Mouse (Mus musculus): ENCODE results near the gene Ccl6.
A peak's percentile ranks its signal among the peaks of the same experiment; 100 is the strongest.

Gene Ccl6

GRCm38 (mm10) chr11:83592853-83593252 is at the start of gene Ccl6:
TSS of gene Ccl6 (minus strand) at chr11:83593087.
- no peak for DNase-seq (ENCODE audit: low spot score in 2 of 2)

GRCm38 (mm10) chr11:83641216-83641615 is 48.3 kb upstream of the Ccl6 start:
- no peak for DNase-seq (ENCODE audit: low spot score in 2 of 2)

DNA sequence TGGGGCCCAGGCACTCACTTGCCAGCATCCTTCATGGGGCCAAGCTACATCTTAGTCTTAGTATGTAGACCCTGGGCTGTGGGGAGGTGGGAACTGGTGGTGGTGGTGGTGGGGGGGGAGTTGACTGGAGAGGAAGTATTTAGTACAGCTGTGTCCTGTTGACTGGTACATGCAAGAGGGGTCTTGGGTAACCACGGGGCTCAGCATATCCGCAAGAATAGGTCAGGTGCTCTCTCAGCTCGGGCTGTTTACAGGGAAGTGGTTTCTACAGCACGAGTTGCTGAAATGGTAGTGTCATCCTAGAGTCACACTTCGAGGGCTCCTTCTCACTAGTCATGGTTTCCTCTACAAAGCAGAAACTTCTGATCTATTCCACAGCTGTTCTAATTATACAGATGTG is 47.3 kb upstream of the Ccl6 start:
- DNase-seq (ENCODE audit: low spot score in 2 of 2): peak in 1 of 2 experiments; percentile 32

DNA sequence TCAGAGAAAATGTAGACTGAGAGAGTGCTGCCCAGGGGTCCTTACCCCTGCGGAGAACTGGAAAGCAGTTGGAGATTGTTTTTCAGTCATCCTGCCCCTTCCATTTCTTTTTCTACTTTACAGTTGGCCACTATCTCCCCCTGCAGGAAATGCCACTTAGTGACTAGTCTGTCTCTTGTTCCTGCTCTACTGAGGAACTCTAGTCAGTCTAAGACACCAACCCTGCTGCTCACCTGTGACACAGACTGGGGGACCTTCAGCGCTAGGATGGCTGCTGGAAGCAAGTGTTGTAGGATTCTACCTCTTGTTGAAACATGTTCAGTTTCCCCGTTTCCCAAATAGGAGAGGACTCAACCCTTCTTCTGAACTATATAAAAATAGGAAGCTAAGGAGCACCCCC is 46.6 kb upstream of the Ccl6 start:
- DNase-seq (ENCODE audit: low spot score in 2 of 2): no peak

- DNase-seq (ENCODE audit: low spot score in 2 of 2): no peak
These were observed 46.0 kb upstream of the Ccl6 start for GRCm38 (mm10) chr11:83638934-83639333.

GRCm38 (mm10) chr11:83636742-83637235 is 43.9 kb upstream of the Ccl6 start:
- no peak for DNase-seq (ENCODE audit: low spot score in 2 of 2)

GRCm38 (mm10) chr11:83634898-83635297 is 42.0 kb upstream of the Ccl6 start:
- DNase-seq (ENCODE audit: low spot score in 2 of 2): no peak

- no peak for DNase-seq (ENCODE audit: low spot score in 2 of 2)
These were observed 41.5 kb upstream of the Ccl6 start for GRCm38 (mm10) chr11:83634425-83634824.

DNA sequence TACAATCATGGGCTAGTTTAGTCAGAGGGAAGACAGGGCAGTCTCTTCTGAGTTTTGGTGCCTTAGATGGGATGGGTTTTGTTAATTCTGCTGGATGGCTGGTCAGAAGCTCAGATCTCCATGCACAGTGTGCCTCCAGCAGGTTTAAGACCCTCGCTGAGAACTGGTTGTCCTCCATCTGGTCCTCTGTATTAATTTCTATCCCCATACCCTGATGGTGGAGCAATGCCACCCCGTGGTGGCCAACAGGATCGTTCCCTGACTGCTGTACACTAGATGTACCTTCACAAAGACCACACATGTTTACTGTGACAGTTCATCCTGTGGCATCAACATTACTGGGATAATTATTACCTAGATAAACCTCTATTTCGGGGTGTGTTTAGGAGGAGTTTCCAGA is 39.9 kb upstream of the Ccl6 start:
- no peak for DNase-seq (ENCODE audit: low spot score in 2 of 2)

DNA sequence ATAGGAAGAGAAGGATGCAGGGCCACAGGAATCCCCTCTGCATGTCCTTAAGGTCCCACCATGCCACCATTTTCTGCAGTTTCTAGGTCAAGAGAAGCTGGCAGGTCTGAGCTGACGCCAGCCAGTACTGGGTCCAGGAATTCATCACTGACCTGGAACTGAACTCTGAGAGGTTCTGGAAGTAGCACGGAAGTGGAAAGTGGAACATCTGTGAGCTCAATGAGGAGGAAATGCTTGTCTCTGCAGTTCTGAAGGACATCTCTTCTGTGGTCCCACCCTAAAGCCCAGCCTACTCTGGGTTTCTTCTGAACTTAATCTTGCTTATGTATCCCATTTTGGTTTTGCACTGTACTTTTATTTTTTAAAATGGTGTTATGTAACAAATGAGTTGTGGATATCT is 38.2 kb upstream of the Ccl6 start:
- DNase-seq (ENCODE audit: low spot score in 2 of 2): no peak

GRCm38 (mm10) chr11:83630630-83631029 is 37.7 kb upstream of the Ccl6 start:
- no peak for DNase-seq (ENCODE audit: low spot score in 2 of 2)

DNA sequence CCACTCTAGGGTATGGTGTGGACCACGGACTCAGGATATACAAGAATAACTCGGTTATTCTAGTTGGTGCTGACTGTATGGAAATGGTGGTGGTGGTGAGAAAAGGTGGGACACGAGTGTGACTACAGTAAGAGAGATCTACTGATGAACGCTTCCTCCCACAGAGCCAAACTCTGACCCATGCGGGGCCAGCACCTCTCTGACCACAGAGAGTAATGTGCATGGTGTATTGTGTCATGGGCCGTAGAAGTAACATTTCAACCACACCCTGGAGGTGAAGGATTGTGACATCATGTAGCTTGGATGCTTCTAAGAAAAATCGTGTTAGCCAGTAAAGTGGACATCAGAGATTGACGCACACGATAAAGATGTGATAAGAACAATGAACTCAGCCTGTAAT is 35.9 kb upstream of the Ccl6 start:
- DNase-seq (ENCODE audit: low spot score in 2 of 2): no peak

- DNase-seq (ENCODE audit: low spot score in 2 of 2): no peak
These were observed 30.7 kb upstream of the Ccl6 start for GRCm38 (mm10) chr11:83623586-83623985.

GRCm38 (mm10) chr11:83619037-83619436 is 26.1 kb upstream of the Ccl6 start:
- no peak for DNase-seq (ENCODE audit: low spot score in 2 of 2)

DNA sequence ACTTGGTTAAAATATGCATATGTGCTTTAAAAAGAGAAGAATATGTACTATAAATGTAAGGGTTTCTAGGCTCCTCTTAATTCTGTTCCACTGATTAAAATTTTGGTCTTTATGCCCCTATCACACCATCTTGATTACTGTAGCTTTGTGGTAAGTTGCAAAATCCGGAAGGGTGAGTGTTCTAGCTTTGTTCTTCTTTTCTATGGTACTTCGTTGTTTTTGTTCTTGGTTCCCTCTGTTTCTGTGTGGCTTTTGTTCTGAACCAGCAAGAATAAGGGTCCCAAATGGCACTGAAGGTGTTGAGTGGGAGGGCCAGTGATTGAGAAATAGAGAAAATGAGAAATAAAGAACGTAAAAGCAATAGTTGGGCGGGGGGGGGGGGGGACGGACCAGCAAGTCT is 25.4 kb upstream of the Ccl6 start:
- no peak for DNase-seq (ENCODE audit: low spot score in 2 of 2)

DNA sequence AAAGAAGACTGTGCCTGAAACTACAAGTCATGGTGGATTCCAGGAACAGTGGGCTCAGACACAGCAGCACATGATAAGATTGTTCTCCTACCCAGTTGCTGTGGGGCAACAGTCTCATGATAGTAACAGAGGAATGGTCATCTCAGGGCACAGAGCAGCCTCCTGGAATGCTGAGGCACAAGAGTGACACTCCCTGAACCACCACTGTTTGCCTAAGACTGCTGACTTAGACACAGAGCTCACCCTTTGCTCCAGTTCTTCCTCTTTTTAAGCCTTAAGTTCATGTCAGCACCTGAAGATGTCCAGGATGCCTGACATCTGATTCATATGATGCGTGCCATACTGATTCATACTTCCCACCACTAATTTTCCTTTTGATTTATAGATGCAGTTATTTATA is 23.7 kb upstream of the Ccl6 start:
- DNase-seq (ENCODE audit: low spot score in 2 of 2): no peak

- no peak for DNase-seq (ENCODE audit: low spot score in 2 of 2)
These were observed 18.0 kb upstream of the Ccl6 start for GRCm38 (mm10) chr11:83610900-83611299.

DNA sequence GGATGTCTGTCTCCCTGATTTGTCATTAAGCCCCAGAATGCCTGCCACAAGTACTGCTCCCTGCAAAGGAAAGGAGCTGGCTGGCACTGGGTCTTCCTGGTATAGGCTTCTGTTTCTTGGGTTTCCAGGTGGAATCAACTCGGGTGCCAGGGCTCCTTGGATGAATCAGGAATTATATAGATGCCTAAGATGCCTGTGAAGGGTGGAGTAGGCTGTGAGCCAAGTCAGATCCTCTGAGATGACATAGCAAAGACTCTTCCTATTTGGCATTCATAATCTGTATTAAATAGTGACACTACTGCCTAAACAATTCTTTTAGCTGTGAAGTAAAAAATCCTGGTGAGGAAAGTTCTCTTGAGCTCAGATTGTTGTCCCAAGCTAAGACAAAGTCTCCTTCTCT is 13.5 kb upstream of the Ccl6 start:
- DNase-seq (ENCODE audit: low spot score in 2 of 2): no peak

GRCm38 (mm10) chr11:83605535-83605934 is 12.6 kb upstream of the Ccl6 start:
- no peak for DNase-seq (ENCODE audit: low spot score in 2 of 2)

DNA sequence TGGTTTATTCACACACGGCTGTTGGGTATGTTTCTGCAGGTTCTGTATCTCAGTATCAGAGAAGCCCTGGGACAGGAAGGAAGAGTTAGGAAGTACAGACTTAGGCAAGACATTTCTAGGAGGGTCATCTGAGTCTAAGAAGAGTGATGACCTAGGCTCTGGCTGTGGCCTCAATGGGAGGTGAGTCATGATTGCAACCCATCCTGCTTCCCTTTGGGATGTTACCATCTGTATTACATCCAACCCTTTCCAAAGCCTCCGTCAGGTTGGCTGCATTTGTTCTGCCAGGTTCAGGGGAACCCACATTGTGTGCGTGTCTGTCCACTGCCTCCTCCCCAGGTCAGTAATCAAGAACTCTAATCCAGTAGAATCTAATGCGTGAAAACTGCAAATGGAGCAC is 11.8 kb upstream of the Ccl6 start:
- DNase-seq (ENCODE audit: low spot score in 2 of 2): no peak

- no peak for DNase-seq (ENCODE audit: low spot score in 2 of 2)
These were observed 10.5 kb upstream of the Ccl6 start for GRCm38 (mm10) chr11:83603399-83603798.

GRCm38 (mm10) chr11:83600576-83600975 is 7.7 kb upstream of the Ccl6 start:
- no peak for DNase-seq (ENCODE audit: low spot score in 2 of 2)

GRCm38 (mm10) chr11:83598991-83599390 is 6.1 kb upstream of the Ccl6 start:
- DNase-seq (ENCODE audit: low spot score in 2 of 2): no peak

- no peak for DNase-seq (ENCODE audit: low spot score in 2 of 2)
These were observed 5.4 kb upstream of the Ccl6 start for GRCm38 (mm10) chr11:83598207-83598837.
